Mouse (Mus musculus): ENCODE measurements at regions not wholly inside any gene's neighbourhood (a gene's known extent, or its start where the extent isn't known, plus 50 kb on each side); places are given as distances from the start of the nearest gene placed in this dataset. TPM values are rescaled to one million over a fixed set of nuclear protein-coding genes. Genes with fewer than 3 reads are reported as not detected.

- H3K4me2 ChIP-seq (ENCODE audit: low read length): no peak overlapping the region
- no peak for ATAC-seq
- H3K4me3 ChIP-seq (ENCODE audit: low read depth, low read length): no peak overlapping the region
- H3K36me3 ChIP-seq (ENCODE audit: control insufficient read depth, insufficient read depth, low read length): no peaks in the 10 kb centered on the region
- no peak overlapping the region for H3K9ac ChIP-seq (ENCODE audit: low read depth, low read length)
- no peaks in the 10 kb centered on the region for H3K27me3 ChIP-seq (ENCODE audit: control insufficient read depth, insufficient read depth, low read depth, low read length)
- H3K9me3 ChIP-seq (replicated peaks; ENCODE audit: control insufficient read depth, low read length, poor library complexity, severe bottlenecking): no peaks in the 10 kb centered on the region
- H3K27ac ChIP-seq (ENCODE audit: low read length): no peak overlapping the region
- 43% methylated on average over 7 of the region's 7 CpGs for WGBS
- no peaks in the 10 kb centered on the region for H3K4me1 ChIP-seq (ENCODE audit: control insufficient read depth, insufficient read depth, low read length)
Observed at GRCm38 (mm10) chr11:32889248-32889647, 64.8 kb upstream of the Smim23 start.

- Histone ChIP-seq H3K27me3 (ENCODE audit: control insufficient read depth, insufficient read depth, low read depth, low read length) (no peaks in the 10 kb centered on the region), H3K27ac (ENCODE audit: low read length) (no peak overlapping the region), H3K9me3 (replicated peaks; ENCODE audit: control insufficient read depth, low read length, poor library complexity, severe bottlenecking) (no peaks in the 10 kb centered on the region), H3K9ac (ENCODE audit: low read depth, low read length) (no peak overlapping the region), H3K4me3 (ENCODE audit: low read depth, low read length) (no peak overlapping the region), H3K4me2 (ENCODE audit: low read length) (no peak overlapping the region), H3K36me3 (ENCODE audit: control insufficient read depth, insufficient read depth, low read length) (no peaks in the 10 kb centered on the region), H3K4me1 (ENCODE audit: control insufficient read depth, insufficient read depth, low read length) (no peaks in the 10 kb centered on the region)
- no peak for ATAC-seq
- WGBS: 76% methylated on average over 4 of the region's 4 CpGs
Observed at GRCm38 (mm10) chr11:32884744-32885143, 60.3 kb upstream of the Smim23 start.

- no peak overlapping the region for H3K4me2 ChIP-seq (ENCODE audit: low read length)
- H3K4me1 ChIP-seq (ENCODE audit: control insufficient read depth, insufficient read depth, low read length): no peaks in the 10 kb centered on the region
- ATAC-seq: no peak
- H3K9ac ChIP-seq (ENCODE audit: low read depth, low read length): no peak overlapping the region
- H3K27ac ChIP-seq (ENCODE audit: low read length): no peak overlapping the region
- no peak overlapping the region for H3K4me3 ChIP-seq (ENCODE audit: low read depth, low read length)
- H3K36me3 ChIP-seq (ENCODE audit: control insufficient read depth, insufficient read depth, low read length): no peaks in the 10 kb centered on the region
- H3K9me3 ChIP-seq (replicated peaks; ENCODE audit: control insufficient read depth, low read length, poor library complexity, severe bottlenecking): peaks cover 7% of the 10 kb centered on the region; the same call in 1 of the 2 replicates
- WGBS: 69% methylated on average over 9 of the region's 10 CpGs
- no peaks in the 10 kb centered on the region for H3K27me3 ChIP-seq (ENCODE audit: control insufficient read depth, insufficient read depth, low read depth, low read length)
Observed at GRCm38 (mm10) chr11:32883062-32883852, 58.9 kb upstream of the Smim23 start.

- no peaks in the 10 kb centered on the region for H3K27me3 ChIP-seq (ENCODE audit: control insufficient read depth, insufficient read depth, low read depth, low read length)
- 99% methylated on average over 3 of the region's 3 CpGs for WGBS
- no peak for ATAC-seq
- no peak overlapping the region for H3K9ac ChIP-seq (ENCODE audit: low read depth, low read length)
- H3K4me3 ChIP-seq (ENCODE audit: low read depth, low read length): no peak overlapping the region
- no peaks in the 10 kb centered on the region for H3K4me1 ChIP-seq (ENCODE audit: control insufficient read depth, insufficient read depth, low read length)
- H3K27ac ChIP-seq (ENCODE audit: low read length): no peak overlapping the region
- no peaks in the 10 kb centered on the region for H3K36me3 ChIP-seq (ENCODE audit: control insufficient read depth, insufficient read depth, low read length)
- no peak overlapping the region for H3K4me2 ChIP-seq (ENCODE audit: low read length)
- H3K9me3 ChIP-seq (replicated peaks; ENCODE audit: control insufficient read depth, low read length, poor library complexity, severe bottlenecking): peaks cover 7% of the 10 kb centered on the region
Observed at GRCm38 (mm10) chr11:32878967-32879366, 54.6 kb upstream of the Smim23 start.

Small RNA genes in the stretch of these regions (microRNA-seq; reads per million reads assigned to microRNA genes)
- gene Gm26052: not detected

All from midbrain, embryonic 16.5 days (tissue).